Mouse (Mus musculus) intestine, embryonic 14.5 days (tissue): ENCODE data around the gene Cyfip2. TPM values are rescaled to one million over a fixed set of nuclear protein-coding genes. Genes with fewer than 3 reads are reported as not detected.

Experiments
- ATAC-seq: fragments of 200-750 bp; cut with Nextera tagmentation; replicated peaks from 2 replicates; pipeline ENCODE4 v1.8.0; 2017; ENCODE audit warnings: low read depth, moderate number of reproducible peaks, moderate TSS enrichment, moderate library complexity; ENCODE audit not compliant: low FRiP score, low TSS enrichment
- DNase-seq: peaks from one replicate; pipeline ENCODE4 v3.0.0-alpha.2; 2018; ENCODE audit warnings: low spot score
- H3K27ac ChIP-seq: fragments of 300-500 bp; sonication (generic); 2 replicates; pipeline ENCODE4 v1.5.1; 2014; ENCODE audit warnings: low read depth, mild to moderate bottlenecking, control low read depth
- H3K27me3 ChIP-seq: fragments of 300-500 bp; sonication (generic); replicated peaks from 2 replicates; pipeline ENCODE4 v1.6.1; 2014; ENCODE audit warnings: low read length, control low read depth; ENCODE audit not compliant: control insufficient read depth, insufficient read depth
- H3K36me3 ChIP-seq: fragments of 300-500 bp; sonication (generic); 2 replicates; pipeline ENCODE4 v1.6.1; 2014; ENCODE audit warnings: low read length, control low read depth; ENCODE audit not compliant: control insufficient read depth, insufficient read depth
- H3K4me1 ChIP-seq: fragments of 300-500 bp; sonication (generic); replicated peaks from 2 replicates; pipeline ENCODE4 v1.6.1; 2014; ENCODE audit warnings: low read length, control low read depth, mixed read lengths; ENCODE audit not compliant: control insufficient read depth, insufficient read depth
- H3K4me2 ChIP-seq: fragments of 300-500 bp; sonication (generic); 2 replicates; pipeline ENCODE4 v1.6.1; 2014; ENCODE audit warnings: low read length
- H3K4me3 ChIP-seq: fragments of 300-500 bp; sonication (generic); 2 replicates; pipeline ENCODE4 v1.5.1; 2014; ENCODE audit warnings: low read depth, low read length, control low read depth, mixed read lengths
- H3K9ac ChIP-seq: fragments of 300-500 bp; sonication (generic); 2 replicates; pipeline ENCODE4 v1.6.1; 2014; ENCODE audit warnings: mild to moderate bottlenecking, low read length
- H3K9me3 ChIP-seq: fragments of 300-500 bp; sonication (generic); 2 replicates; pipeline ENCODE4 v1.6.1; 2016; ENCODE audit warnings: low read length, control low read depth; ENCODE audit not compliant: control insufficient read depth
- WGBS: fragments of 180-500 bp; shearing (Covaris S2); extraction: QIAGEN DNeasy Blood & Tissue Kit; methylation state at CpG from one replicate; pipeline ENCODE4 v1.1.7; 2014; 5-methylcytosine and 5-hydroxymethylcytosine counted together
- polyA plus RNA-seq: library from polyadenylated mRNA; unstranded; fragments of >200 nt; fragmentation: Nextera tagmentation; extraction: Ambion mirVana; gene quantifications from 2 replicates; pipeline ENCODE4 v1.2.1, GENCODE M21; 2014

Cyfip2 gene
- polyA plus RNA-seq, 1 experiment from 2014 or later = 13.4 TPM

DNA sequence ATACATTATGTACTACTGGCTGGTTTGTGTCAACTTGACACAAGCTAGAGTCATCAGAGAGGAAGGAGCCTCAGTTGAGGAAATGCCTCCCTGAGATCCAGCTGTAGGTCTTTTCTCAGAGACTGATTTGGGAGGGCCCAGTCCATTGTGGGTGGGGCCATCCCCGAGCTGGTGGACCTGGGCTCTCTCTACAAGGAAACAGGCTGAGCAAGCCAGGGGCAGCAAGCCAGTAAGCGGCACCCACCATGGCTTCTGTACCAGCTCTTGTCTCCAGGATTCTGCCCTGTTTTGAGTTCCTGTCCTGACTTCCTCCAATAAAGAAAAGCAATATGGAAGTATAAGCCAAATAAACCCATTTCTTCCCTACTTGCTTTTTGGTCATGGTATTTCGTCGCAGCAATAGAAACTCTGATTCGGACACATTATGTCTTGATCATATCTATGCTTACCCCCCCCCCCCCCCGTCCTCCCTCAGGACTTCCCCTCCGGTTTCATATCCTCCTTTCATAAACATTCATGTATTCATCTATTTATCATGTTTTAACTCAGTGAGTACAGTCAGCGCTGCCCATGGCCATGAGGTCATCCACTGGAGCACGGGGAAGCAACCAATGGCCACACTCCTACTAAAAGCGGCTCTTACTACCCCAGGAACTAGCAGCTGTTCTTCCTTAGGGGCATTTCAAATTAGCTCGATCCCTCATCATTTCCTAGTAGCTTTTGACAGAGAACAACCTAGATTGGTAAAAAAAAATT is 47.5 kb downstream of the Cyfip2 start:
- Histone ChIP-seq H3K4me2 (no peak overlapping the region), H3K27me3 (no peaks in the 10 kb centered on the region), H3K9me3 (no peaks in the 10 kb centered on the region), H3K27ac (no peak overlapping the region), H3K4me3 (no peak overlapping the region), H3K36me3 (0 out of 2 replicates have a peak, but pooled peaks cover 3% of the 10 kb centered on the region), H3K9ac (no peak overlapping the region), H3K4me1 (no peaks in the 10 kb centered on the region)
- ATAC-seq (no peak), DNase-seq (no peak)
- 77% methylated on average over 11 of the region's 11 CpGs for WGBS

DNA sequence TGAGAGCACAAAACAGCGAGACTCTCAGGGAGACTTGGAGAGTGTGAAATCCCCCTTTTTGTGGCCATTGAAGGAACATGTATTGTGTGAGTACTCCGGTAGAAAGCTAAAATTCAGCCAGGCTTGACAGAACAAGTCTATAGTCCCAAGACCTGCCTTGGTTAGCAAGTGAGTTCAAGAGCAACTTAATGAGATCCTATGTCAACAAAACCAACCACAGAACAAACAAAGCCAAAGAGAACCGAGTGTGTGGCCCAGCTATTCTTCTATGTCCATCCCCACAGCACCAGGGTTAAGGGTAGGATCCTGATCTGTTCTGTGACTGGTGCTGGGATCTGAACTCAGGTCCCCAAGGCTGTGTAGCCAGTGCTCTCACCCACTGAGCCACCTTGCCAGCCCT is 48.1 kb downstream of the Cyfip2 start:
- Histone ChIP-seq H3K9me3 (no peaks in the 10 kb centered on the region), H3K4me1 (no peaks in the 10 kb centered on the region), H3K4me3 (no peak overlapping the region), H3K9ac (no peak overlapping the region), H3K27me3 (no peaks in the 10 kb centered on the region), H3K36me3 (0 out of 2 replicates have a peak, but pooled peaks cover 3% of the 10 kb centered on the region), H3K27ac (no peak overlapping the region), H3K4me2 (no peak overlapping the region)
- ATAC-seq (no peak), DNase-seq (no peak)
- whole genome bisulfite sequencing = 75% methylated on average over 3 of the region's 3 CpGs

DNA sequence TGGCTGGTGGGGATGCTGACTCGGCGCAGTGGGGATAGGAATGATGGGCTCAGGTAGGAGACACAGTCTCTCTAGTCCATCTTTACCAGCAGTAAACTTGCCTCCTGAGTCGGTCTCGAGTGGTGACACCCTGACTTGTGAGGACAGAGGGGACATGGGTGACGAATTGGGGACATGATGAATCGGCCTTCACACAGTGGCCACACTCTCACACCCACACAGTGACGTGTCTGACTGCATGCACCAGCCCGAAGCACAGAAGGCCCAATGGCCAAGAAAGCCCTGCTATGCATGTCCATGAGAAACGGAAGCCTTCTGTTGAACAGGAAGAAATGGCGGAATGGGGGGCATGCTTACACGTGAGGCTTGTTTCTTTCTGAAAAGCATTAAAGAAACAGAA is 49.4 kb downstream of the Cyfip2 start:
- H3K9me3 ChIP-seq = no peaks in the 10 kb centered on the region
- H3K27ac ChIP-seq = no peak overlapping the region
- H3K36me3 ChIP-seq = 0 out of 2 replicates have a peak, but pooled peaks cover 3% of the 10 kb centered on the region
- H3K27me3 ChIP-seq = no peaks in the 10 kb centered on the region
- no peaks in the 10 kb centered on the region for H3K4me1 ChIP-seq
- 92% methylated on average over 11 of the region's 11 CpGs for WGBS
- DNase-seq (no peak), ATAC-seq (no peak)
- no peak overlapping the region for H3K9ac ChIP-seq
- no peak overlapping the region for H3K4me3 ChIP-seq
- H3K4me2 ChIP-seq = no peak overlapping the region

DNA sequence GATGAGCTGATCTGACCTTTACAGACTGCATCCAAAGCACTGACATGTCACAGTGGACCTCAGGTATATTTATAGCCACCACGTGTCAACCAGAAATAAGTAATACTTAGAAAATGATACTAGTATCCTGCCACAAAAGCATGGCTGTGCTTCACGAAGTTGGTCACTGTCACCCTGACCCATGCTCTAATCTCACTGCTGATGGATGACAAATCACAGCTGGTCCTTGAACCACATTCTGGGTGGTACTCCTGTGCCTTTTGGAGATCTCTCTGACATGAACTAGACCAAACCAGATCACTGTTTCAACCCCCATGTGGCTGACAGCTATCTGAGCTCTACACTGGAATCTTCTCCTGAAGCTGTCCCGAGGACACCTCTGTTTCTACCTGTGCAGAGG is 49.8 kb downstream of the Cyfip2 start:
- H3K4me2 ChIP-seq = no peak overlapping the region
- WGBS = 80% methylated on average over 3 of the region's 3 CpGs
- ATAC-seq (no peak), DNase-seq (no peak)
- H3K36me3 ChIP-seq = 0 out of 2 replicates have a peak, but pooled peaks cover 3% of the 10 kb centered on the region
- no peaks in the 10 kb centered on the region for H3K27me3 ChIP-seq
- no peak overlapping the region for H3K4me3 ChIP-seq
- no peak overlapping the region for H3K27ac ChIP-seq
- no peaks in the 10 kb centered on the region for H3K4me1 ChIP-seq
- H3K9me3 ChIP-seq = no peaks in the 10 kb centered on the region
- no peak overlapping the region for H3K9ac ChIP-seq

DNA sequence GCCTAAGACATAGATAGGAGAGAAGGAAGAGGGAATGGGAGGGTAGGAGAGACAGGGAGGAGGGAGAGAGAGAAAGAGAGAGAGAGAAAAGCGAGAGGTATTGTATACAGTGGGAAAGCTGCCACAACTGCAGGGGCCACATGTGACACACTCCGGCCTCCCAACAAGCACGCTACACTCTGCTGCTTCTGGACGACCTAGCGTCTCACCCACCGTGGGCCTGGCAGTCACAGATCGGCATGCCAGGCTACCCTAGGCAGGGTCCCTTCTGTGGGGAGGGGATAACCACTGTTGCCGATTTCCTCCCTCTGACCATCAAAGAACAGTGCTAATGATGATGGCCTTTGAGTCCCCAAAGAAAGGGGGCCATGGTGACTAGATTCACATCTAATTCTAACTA is 53.9 kb downstream of the Cyfip2 start:
- no peaks in the 10 kb centered on the region for H3K9me3 ChIP-seq
- no peak overlapping the region for H3K4me2 ChIP-seq
- no peak overlapping the region for H3K4me3 ChIP-seq
- H3K27me3 ChIP-seq = no peaks in the 10 kb centered on the region
- DNase-seq (no peak), ATAC-seq (no peak)
- no peak overlapping the region for H3K27ac ChIP-seq
- 93% methylated on average over 8 of the region's 8 CpGs for WGBS
- peaks cover 7% of the 10 kb centered on the region; the same call in 1 of the 2 replicates for H3K36me3 ChIP-seq
- no peak overlapping the region for H3K9ac ChIP-seq
- no peaks in the 10 kb centered on the region for H3K4me1 ChIP-seq

DNA sequence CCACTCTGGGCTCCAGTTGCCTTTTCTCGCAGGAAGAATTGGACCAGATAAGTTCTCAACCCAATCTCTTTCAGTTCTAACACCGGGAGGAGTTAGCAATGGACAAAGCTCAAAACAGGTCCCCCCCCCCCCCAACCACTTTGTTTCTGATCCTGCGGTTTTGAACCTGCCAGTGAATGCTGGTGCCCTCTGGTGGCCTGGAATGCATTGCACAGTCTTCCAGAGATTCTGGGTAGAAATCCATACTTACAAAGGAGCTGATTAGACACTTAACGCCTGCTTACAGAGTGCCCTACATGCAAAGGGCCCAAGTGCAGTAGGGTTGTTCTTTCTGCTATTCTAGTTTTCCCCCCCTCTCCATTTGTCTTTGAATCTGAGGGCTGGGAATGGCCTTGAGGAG is 54.5 kb downstream of the Cyfip2 start:
- no peak overlapping the region for H3K9ac ChIP-seq
- H3K4me2 ChIP-seq = no peak overlapping the region
- no peaks in the 10 kb centered on the region for H3K27me3 ChIP-seq
- WGBS = 68% methylated on average over 4 of the region's 4 CpGs
- no peaks in the 10 kb centered on the region for H3K9me3 ChIP-seq
- H3K27ac ChIP-seq = no peak overlapping the region
- ATAC-seq (no peak), DNase-seq (no peak)
- H3K36me3 ChIP-seq = peaks cover 7% of the 10 kb centered on the region; the same call in 1 of the 2 replicates
- H3K4me1 ChIP-seq = no peaks in the 10 kb centered on the region
- no peak overlapping the region for H3K4me3 ChIP-seq

DNA sequence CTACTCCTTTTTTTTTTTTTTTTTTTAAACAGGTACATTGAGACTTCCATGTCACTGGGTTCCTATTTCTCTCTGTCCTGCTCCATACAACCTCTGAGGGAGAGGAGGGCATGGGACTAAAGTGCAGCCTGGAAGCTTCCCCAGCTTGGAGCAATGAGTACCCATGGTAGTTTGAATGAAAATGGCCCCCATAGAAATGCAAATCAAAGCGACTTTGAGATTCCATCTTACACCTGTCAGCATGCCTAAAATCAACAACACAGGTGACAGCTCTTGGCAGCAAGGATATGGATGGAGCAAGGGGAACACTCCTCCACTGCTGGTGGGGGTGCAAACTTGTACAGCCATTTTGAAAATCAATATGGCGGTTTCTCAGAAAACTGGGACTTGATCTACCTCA is 57.4 kb downstream of the Cyfip2 start:
- no peak overlapping the region for H3K4me3 ChIP-seq
- H3K27me3 ChIP-seq = no peaks in the 10 kb centered on the region
- no peak for DNase-seq
- H3K27ac ChIP-seq = no peak overlapping the region
- no peak overlapping the region for H3K4me2 ChIP-seq
- H3K9me3 ChIP-seq = no peaks in the 10 kb centered on the region
- no peak overlapping the region for H3K9ac ChIP-seq
- H3K36me3 ChIP-seq = peaks cover 7% of the 10 kb centered on the region; the same call in 1 of the 2 replicates
- H3K4me1 ChIP-seq = no peaks in the 10 kb centered on the region
- WGBS = 84% methylated on average over 2 of the region's 2 CpGs
- no peak for ATAC-seq

DNA sequence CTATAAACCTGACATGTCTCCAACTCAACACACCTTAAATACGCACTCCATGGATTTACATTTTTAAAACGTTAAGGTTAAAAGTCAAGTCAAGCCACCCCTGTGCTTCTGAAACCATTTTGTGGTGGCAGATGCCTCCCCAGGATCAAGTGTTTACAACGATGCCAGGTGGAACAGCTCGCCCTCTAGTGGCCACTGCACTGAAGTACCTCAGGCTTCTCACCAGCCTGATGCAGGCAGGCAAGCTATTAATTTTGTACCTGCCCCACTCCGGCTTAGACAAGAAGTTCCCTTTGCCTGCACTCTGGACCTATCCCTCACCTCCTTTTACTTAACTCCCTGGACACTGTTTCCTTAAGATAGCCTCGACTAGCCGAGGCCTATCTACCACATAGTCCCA is 60.7 kb downstream of the Cyfip2 start:
- no peak overlapping the region for H3K9ac ChIP-seq
- ATAC-seq (no peak), DNase-seq (peak; percentile 73)
- no peak overlapping the region for H3K4me2 ChIP-seq
- H3K27me3 ChIP-seq = no peaks in the 10 kb centered on the region
- 32% methylated on average over 7 of the region's 7 CpGs for WGBS
- no peak overlapping the region for H3K27ac ChIP-seq
- no peaks in the 10 kb centered on the region for H3K9me3 ChIP-seq
- peaks cover 6% of the 10 kb centered on the region; the same call in 1 of the 2 replicates for H3K36me3 ChIP-seq
- H3K4me3 ChIP-seq = no peak overlapping the region
- no peaks in the 10 kb centered on the region for H3K4me1 ChIP-seq

DNA sequence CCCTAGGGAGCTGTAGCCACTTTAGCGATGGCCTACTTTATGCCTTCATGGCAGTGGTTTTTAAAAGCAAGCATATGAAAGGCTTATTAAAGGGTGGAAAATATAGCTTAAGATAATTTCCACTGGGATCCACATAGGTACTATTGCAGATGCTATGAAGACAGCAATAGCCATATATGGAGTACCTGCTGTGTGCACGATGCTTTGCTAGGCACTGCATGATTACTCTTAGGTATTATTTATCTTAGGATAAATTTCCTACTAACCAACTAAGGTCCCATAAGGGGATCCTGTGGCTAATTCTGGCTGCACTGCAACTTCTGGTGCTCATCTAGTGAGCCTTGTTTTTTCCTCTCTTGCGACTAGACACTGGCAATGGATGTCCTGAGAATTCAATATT is 64.3 kb downstream of the Cyfip2 start:
- WGBS = 91% methylated on average over 3 of the region's 3 CpGs
- H3K27me3 ChIP-seq = no peaks in the 10 kb centered on the region
- H3K27ac ChIP-seq = no peak overlapping the region
- no peaks in the 10 kb centered on the region for H3K4me1 ChIP-seq
- no peak overlapping the region for H3K4me2 ChIP-seq
- no peak overlapping the region for H3K4me3 ChIP-seq
- no peaks in the 10 kb centered on the region for H3K36me3 ChIP-seq
- H3K9me3 ChIP-seq = no peaks in the 10 kb centered on the region
- no peak for ATAC-seq
- no peak overlapping the region for H3K9ac ChIP-seq
- no peak for DNase-seq
